Mouse (Mus musculus): ENCODE measurements around the gene Kank2. TPM values are rescaled to one million over a fixed set of nuclear protein-coding genes. Genes with fewer than 3 reads are reported as not detected.
A peak's percentile ranks its signal among the peaks of the same experiment; 100 is the strongest.

The Kank2 gene
- polyA plus RNA-seq, 1 experiment from 2014 or later, result 17.8 TPM

DNA sequence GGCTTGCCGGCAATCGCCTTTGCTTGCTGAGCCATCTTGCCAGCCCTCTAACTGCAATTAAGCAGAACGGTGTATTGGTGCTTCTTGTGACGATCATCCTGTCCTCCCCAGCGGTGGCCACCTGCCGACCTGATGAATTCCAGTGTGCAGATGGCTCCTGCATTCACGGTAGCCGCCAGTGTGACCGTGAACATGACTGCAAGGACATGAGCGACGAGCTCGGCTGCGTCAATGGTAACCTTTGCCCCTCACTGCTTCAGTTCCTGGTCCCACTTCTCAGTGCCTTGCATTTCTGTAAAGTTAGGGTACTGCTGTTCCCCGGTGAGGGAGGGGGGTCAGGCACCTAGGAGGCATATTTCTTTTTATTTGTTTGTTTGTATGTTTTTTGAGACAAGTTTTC lies 63.4 kb downstream of the Kank2 start:
- WGBS, result 94% methylated on average over 14 of the region's 14 CpGs
- DNase-seq (ENCODE audit: low spot score), result no peak
- H3K4me3 ChIP-seq, result no peak overlapping the region
- H3K9me3 ChIP-seq, result no peaks in the 10 kb centered on the region
- H3K4me1 ChIP-seq, result no peaks in the 10 kb centered on the region
- H3K27me3 ChIP-seq (replicated peaks; ENCODE audit: low read depth, poor library complexity, severe bottlenecking), result no peaks in the 10 kb centered on the region
- no peak overlapping the region for H3K27ac ChIP-seq (replicated peaks)
- H3K36me3 ChIP-seq (replicated peaks), result peaks cover 100% of the 10 kb centered on the region

GRCm38 (mm10) chr9:21733989-21734388 lies 64.6 kb downstream of the Kank2 start:
- H3K4me3 ChIP-seq, result no peak overlapping the region
- H3K4me1 ChIP-seq, result no peaks in the 10 kb centered on the region
- no peak for DNase-seq (ENCODE audit: low spot score)
- 97% methylated on average over 7 of the region's 7 CpGs for WGBS
- peaks cover 100% of the 10 kb centered on the region for H3K36me3 ChIP-seq (replicated peaks)
- H3K9me3 ChIP-seq, result no peaks in the 10 kb centered on the region
- no peaks in the 10 kb centered on the region for H3K27me3 ChIP-seq (replicated peaks; ENCODE audit: low read depth, poor library complexity, severe bottlenecking)
- no peak overlapping the region for H3K27ac ChIP-seq (replicated peaks)

DNA sequence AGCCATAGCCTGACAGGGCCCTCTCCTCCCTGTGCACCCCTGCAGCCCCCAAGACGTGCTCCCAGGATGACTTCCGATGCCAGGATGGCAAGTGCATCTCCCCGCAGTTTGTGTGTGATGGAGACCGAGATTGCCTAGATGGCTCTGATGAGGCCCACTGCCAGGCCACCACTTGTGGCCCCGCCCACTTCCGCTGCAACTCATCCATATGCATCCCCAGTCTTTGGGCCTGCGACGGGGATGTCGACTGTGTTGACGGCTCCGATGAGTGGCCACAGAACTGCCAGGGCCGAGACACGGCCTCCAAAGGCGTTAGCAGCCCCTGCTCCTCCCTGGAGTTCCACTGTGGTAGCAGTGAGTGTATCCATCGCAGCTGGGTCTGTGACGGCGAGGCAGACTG lies 65.1 kb downstream of the Kank2 start:
- no peaks in the 10 kb centered on the region for H3K27me3 ChIP-seq (replicated peaks; ENCODE audit: low read depth, poor library complexity, severe bottlenecking)
- DNase-seq (ENCODE audit: low spot score), result no peak
- peaks cover 100% of the 10 kb centered on the region for H3K36me3 ChIP-seq (replicated peaks)
- no peak overlapping the region for H3K27ac ChIP-seq (replicated peaks)
- WGBS, result 94% methylated on average over 17 of the region's 17 CpGs
- H3K4me1 ChIP-seq, result no peaks in the 10 kb centered on the region
- H3K9me3 ChIP-seq, result no peaks in the 10 kb centered on the region
- H3K4me3 ChIP-seq, result no peak overlapping the region

- H3K9me3 ChIP-seq, result no peaks in the 10 kb centered on the region; the same call in 1 of the 2 replicates
- H3K4me3 ChIP-seq, result no peak overlapping the region
- no peaks in the 10 kb centered on the region for H3K27me3 ChIP-seq (replicated peaks; ENCODE audit: low read depth, poor library complexity, severe bottlenecking)
- H3K4me1 ChIP-seq, result no peaks in the 10 kb centered on the region
- no peak overlapping the region for H3K27ac ChIP-seq (replicated peaks)
- peaks cover 100% of the 10 kb centered on the region for H3K36me3 ChIP-seq (replicated peaks)
- DNase-seq (ENCODE audit: low spot score), result no peak
- WGBS, result 95% methylated on average over 9 of the region's 9 CpGs
Observed at GRCm38 (mm10) chr9:21732288-21732687, 66.3 kb downstream of the Kank2 start.

- Histone ChIP-seq H3K27me3 (replicated peaks; ENCODE audit: low read depth, poor library complexity, severe bottlenecking) (no peaks in the 10 kb centered on the region), H3K36me3 (replicated peaks) (peaks cover 97% of the 10 kb centered on the region), H3K27ac (replicated peaks) (no peak overlapping the region), H3K4me3 (no peak overlapping the region), H3K9me3 (no peaks in the 10 kb centered on the region; the same call in 1 of the 2 replicates), H3K4me1 (peaks cover 25% of the 10 kb centered on the region)
- DNase-seq (ENCODE audit: low spot score), result no peak
- 93% methylated on average over 7 of the region's 7 CpGs for whole genome bisulfite sequencing
Observed at GRCm38 (mm10) chr9:21729264-21729663, 69.3 kb downstream of the Kank2 start.

DNA sequence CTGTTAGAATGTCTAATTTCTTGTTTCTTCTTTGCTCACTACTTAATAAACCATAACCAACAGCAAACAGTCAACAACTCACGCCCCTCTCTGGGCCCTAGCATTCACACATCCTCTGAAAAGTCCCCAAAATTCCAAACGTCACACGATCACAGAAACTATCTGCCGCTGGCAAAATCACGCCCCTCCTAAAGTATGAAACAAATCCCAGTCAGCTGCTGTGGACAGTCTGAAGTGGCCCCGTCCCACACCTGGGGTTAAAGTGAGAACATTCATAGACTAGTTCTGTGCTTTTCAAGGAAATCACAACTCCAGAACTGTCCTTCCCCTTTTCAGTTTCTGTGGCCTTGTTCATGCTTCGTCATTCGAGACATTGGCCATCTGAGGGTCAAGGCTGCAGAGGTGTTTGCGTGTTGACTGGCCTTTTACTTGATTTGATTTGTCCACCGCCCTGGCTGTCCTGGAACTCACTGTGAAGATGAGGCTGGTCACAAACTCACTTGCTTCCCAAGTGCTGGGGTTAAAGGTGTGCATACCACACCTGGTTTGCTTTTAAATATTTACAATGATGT lies 70.2 kb downstream of the Kank2 start:
- Histone ChIP-seq H3K9me3 (no peaks in the 10 kb centered on the region; the same call in 1 of the 2 replicates), H3K36me3 (replicated peaks) (peaks cover 88% of the 10 kb centered on the region), H3K27ac (replicated peaks) (no peak overlapping the region), H3K4me3 (no peak overlapping the region), H3K27me3 (replicated peaks; ENCODE audit: low read depth, poor library complexity, severe bottlenecking) (no peaks in the 10 kb centered on the region), H3K4me1 (peaks cover 26% of the 10 kb centered on the region)
- DNase-seq (ENCODE audit: low spot score), result no peak
- WGBS, result 91% methylated on average over 10 of the region's 10 CpGs

GRCm38 (mm10) chr9:21726218-21726975 lies 72.1 kb downstream of the Kank2 start:
- H3K4me1 ChIP-seq, result peaks cover 32% of the 10 kb centered on the region
- H3K27ac ChIP-seq (replicated peaks), result 0 out of 2 replicates have a peak overlapping the region, but pooled peaks have one; percentile 1
- H3K27me3 ChIP-seq (replicated peaks; ENCODE audit: low read depth, poor library complexity, severe bottlenecking), result no peaks in the 10 kb centered on the region
- DNase-seq (ENCODE audit: low spot score), result no peak
- H3K9me3 ChIP-seq, result no peaks in the 10 kb centered on the region; the same call in 1 of the 2 replicates
- 81% methylated on average over 14 of the region's 14 CpGs for WGBS
- peaks cover 68% of the 10 kb centered on the region for H3K36me3 ChIP-seq (replicated peaks)
- H3K4me3 ChIP-seq, result peak overlapping the region; percentile 71; the same call in 1 of the 2 replicates

DNA sequence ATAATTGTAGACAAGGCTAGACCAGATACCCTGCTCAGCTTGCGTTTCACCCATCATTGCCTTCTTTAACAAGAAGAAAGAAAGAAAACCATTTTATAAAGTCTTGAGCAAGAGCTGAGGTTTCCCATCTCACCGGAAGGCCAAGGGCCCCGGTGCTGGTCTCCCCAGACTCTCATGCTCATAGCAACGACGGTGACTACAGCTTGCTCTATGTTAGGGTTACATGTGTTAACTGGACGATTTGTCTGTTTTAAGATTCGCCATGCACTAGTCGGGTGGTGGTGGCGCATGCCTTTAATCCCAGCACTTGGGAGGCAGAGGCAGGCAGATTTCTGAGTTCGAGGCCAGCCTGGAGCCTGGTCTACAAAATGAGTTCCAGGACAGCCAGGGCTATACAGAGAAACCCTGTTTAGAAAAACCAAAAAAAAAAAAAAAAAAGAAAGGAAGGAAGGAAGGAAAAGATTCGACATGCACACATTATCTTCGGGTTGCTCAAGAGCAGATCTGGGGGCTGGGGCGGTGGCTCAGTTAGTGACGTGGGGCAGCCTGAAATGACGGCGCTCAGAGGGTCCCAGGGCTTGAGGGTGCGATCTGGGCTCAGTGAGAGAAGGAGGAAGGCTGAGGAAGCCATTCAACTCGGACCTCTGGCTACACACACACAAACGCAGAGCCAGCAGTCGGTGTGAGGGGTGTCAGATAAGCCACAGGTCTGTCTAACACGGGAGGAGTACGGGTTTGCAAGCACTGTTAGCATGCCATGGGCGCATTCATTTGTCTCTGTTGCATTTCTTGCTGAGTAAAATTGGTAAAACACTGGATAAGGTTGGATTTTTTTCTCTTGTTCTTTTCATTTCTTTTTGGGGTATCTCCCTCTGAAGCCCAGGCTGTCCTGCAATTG lies 73.1 kb downstream of the Kank2 start:
- 87% methylated on average over 23 of the region's 23 CpGs for WGBS
- peak overlapping the region; percentile 91 for H3K27ac ChIP-seq (replicated peaks)

GRCm38 (mm10) chr9:21724147-21724536 lies 74.4 kb downstream of the Kank2 start:
- Histone ChIP-seq H3K36me3 (replicated peaks) (peaks cover 46% of the 10 kb centered on the region), H3K9me3 (no peaks in the 10 kb centered on the region; the same call in 1 of the 2 replicates), H3K4me1 (peaks cover 39% of the 10 kb centered on the region), H3K27ac (replicated peaks) (peak overlapping the region; percentile 91), H3K27me3 (replicated peaks; ENCODE audit: low read depth, poor library complexity, severe bottlenecking) (no peaks in the 10 kb centered on the region), H3K4me3 (peak overlapping the region; percentile 71)
- under 1% methylated on average over 18 of the region's 18 CpGs for WGBS
- DNase-seq (ENCODE audit: low spot score), result peak; percentile 96

More for the DNA sequence above, 73.1 kb downstream of the Kank2 start:
- DNase-seq (ENCODE audit: low spot score), result no peak
- H3K4me1 ChIP-seq, result peaks cover 37% of the 10 kb centered on the region
- H3K27me3 ChIP-seq (replicated peaks; ENCODE audit: low read depth, poor library complexity, severe bottlenecking), result no peaks in the 10 kb centered on the region
- H3K4me3 ChIP-seq, result peak overlapping the region; percentile 71
- H3K36me3 ChIP-seq (replicated peaks), result peaks cover 59% of the 10 kb centered on the region
- no peaks in the 10 kb centered on the region; the same call in 1 of the 2 replicates for H3K9me3 ChIP-seq

DNA sequence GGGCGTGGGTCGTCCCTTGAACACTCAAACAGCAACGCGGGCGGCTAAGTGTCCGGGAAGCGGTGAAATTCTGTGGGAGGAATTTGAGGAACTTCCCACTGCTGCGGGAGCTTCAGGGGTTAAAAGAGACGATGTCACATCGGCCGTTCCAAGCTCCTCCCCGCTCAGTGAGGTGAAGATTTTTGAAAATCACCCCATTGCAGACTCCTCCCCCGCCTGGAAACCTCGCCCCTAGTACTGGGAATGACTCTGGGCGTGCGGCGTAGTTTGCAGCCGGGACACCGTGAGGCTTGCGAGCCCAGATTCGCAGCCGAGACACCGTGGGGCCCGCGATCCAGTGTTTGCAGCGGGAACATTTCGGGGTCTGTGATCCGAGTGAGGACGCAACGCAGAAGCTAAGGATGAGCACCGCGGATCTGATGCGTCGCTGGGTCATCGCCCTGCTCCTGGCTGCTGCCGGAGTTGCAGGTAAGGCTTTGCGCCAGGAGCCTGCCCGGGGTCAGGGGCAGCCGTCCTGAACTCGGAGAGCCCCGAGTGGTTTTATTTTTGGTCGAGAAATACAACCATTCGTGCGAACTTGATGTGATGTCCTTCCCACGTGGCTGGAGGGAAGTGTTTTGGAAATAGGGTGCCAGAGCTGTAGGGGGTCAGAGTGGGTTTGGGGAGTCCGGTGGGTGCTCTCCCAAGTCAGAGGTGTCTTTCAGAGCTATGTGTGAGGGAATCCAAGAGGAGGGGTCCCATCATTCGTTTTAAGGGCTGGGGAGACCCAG lies 75.0 kb downstream of the Kank2 start, which contains the start of gene Ldlr:
Gene Ldlr, plus strand, starts transcription at position 107 of the 770 bp plus-strand sequence.
- Histone ChIP-seq H3K4me1 (peaks cover 43% of the 10 kb centered on the region), H3K27me3 (replicated peaks; ENCODE audit: low read depth, poor library complexity, severe bottlenecking) (no peaks in the 10 kb centered on the region), H3K36me3 (replicated peaks) (peaks cover 40% of the 10 kb centered on the region), H3K9me3 (no peaks in the 10 kb centered on the region; the same call in 1 of the 2 replicates), H3K4me3 (peak within 1 kb of the TSS; percentile 71), H3K27ac (replicated peaks) (peak within 1 kb of the TSS; percentile 91)
- under 1% methylated on average over 47 of the region's 47 CpGs for WGBS
- DNase-seq (ENCODE audit: low spot score), result peak; percentile 91

- H3K27ac ChIP-seq (replicated peaks), result peak overlapping the region; percentile 91
- no peak overlapping the region for H3K4me3 ChIP-seq
- peaks cover 15% of the 10 kb centered on the region for H3K36me3 ChIP-seq (replicated peaks)
- 78% methylated on average over 2 of the region's 2 CpGs for WGBS
- H3K9me3 ChIP-seq, result no peaks in the 10 kb centered on the region
- peaks cover 36% of the 10 kb centered on the region for H3K4me1 ChIP-seq
- no peak for DNase-seq (ENCODE audit: low spot score)
- H3K27me3 ChIP-seq (replicated peaks; ENCODE audit: low read depth, poor library complexity, severe bottlenecking), result no peaks in the 10 kb centered on the region
Observed at GRCm38 (mm10) chr9:21721036-21721435, 77.5 kb downstream of the Kank2 start.

Data from embryonic facial prominence, embryonic 10.5 days (tissue).